Mouse (Mus musculus) lung, embryonic 14.5 days (tissue): ENCODE results near the gene Alox12b. TPM values are rescaled to one million over a fixed set of nuclear protein-coding genes. Genes with fewer than 3 reads are reported as not detected.
A peak's percentile ranks its signal among the peaks of the same experiment; 100 is the strongest.

Experiments used
- ATAC-seq: fragments of 200-750 bp; cut with Nextera tagmentation; 2 replicates; pipeline ENCODE4 v1.8.0; 2017; ENCODE audit warnings: mild to moderate bottlenecking, moderate TSS enrichment, moderate library complexity; ENCODE audit not compliant: insufficient read depth
- DNase-seq: peaks from one replicate; pipeline ENCODE4 v3.0.0-alpha.2; 2015
- H3K27ac ChIP-seq: fragments of 300-500 bp; sonication (generic); 2 replicates; pipeline ENCODE4 v1.5.1; 2014; ENCODE audit warnings: low read depth, mild to moderate bottlenecking, moderate library complexity
- H3K27me3 ChIP-seq: fragments of 300-500 bp; sonication (generic); 2 replicates; pipeline ENCODE4 v1.6.1; 2014; ENCODE audit warnings: low read length, control low read depth; ENCODE audit not compliant: insufficient read depth
- H3K36me3 ChIP-seq: fragments of 300-500 bp; sonication (generic); 2 replicates; pipeline ENCODE4 v1.6.1; 2014; ENCODE audit warnings: control low read depth; ENCODE audit not compliant: insufficient read depth
- H3K4me1 ChIP-seq: fragments of 300-500 bp; sonication (generic); 2 replicates; pipeline ENCODE4 v1.6.1; 2014; ENCODE audit warnings: antibody characterized with exemption, control low read depth; ENCODE audit not compliant: insufficient read depth
- H3K4me2 ChIP-seq: fragments of 300-500 bp; sonication (generic); 2 replicates; pipeline ENCODE4 v1.6.1; 2014; ENCODE audit warnings: mild to moderate bottlenecking
- H3K4me3 ChIP-seq: fragments of 300-500 bp; sonication (generic); 2 replicates; pipeline ENCODE4 v1.5.1; 2014; ENCODE audit warnings: low read depth, low read length
- H3K9ac ChIP-seq: fragments of 300-500 bp; sonication (generic); 2 replicates; pipeline ENCODE4 v1.6.1; 2014
- H3K9me3 ChIP-seq: fragments of 300-500 bp; sonication (generic); 2 replicates; pipeline ENCODE4 v1.6.1; 2016; ENCODE audit warnings: low read depth, low read length, control low read depth
- CTCF ChIP-seq: IDR thresholded peaks from 2 replicates; pipeline ENCODE4 v1.5.1; 2016; ENCODE audit warnings: antibody characterized with exemption, low read depth
- WGBS: fragments of 180-500 bp; shearing (Covaris S2); extraction: QIAGEN DNeasy Blood & Tissue Kit; methylation state at CpG from one replicate; pipeline ENCODE4 v1.1.7; 2014; 5-methylcytosine and 5-hydroxymethylcytosine counted together
- polyA plus RNA-seq: library from polyadenylated mRNA; unstranded; fragments of >200 nt; fragmentation: Nextera tagmentation; extraction: Ambion mirVana; gene quantifications from 2 replicates; pipeline ENCODE4 v1.2.1, GENCODE M21; 2014

Gene Alox12b
- not detected in 2 replicates for polyA plus RNA-seq

- DNase-seq (peak; percentile 57), ATAC-seq (no peak)
- no peak for TF ChIP-seq CTCF
- H3K36me3 ChIP-seq: no peaks in the 10 kb centered on the region
- H3K9ac ChIP-seq: no peak within 1 kb of the TSS
- H3K9me3 ChIP-seq: no peaks in the 10 kb centered on the region
- no peaks in the 10 kb centered on the region for H3K4me1 ChIP-seq
- H3K27me3 ChIP-seq: peaks cover 20% of the 10 kb centered on the region
- H3K4me2 ChIP-seq: peak within 1 kb of the TSS; percentile 12; the same call in 1 of the 2 replicates
- WGBS: 2% methylated on average over 18 of the region's 18 CpGs
- H3K27ac ChIP-seq: no peak within 1 kb of the TSS
- H3K4me3 ChIP-seq: no peak within 1 kb of the TSS
Observed at GRCm38 (mm10) chr11:69156800-69157199, at the start of gene Alox12b. Gene Alox12b (plus strand): TSS chr11:69156989.

GRCm38 (mm10) chr11:69107676-69108075, 49.1 kb upstream of the Alox12b start:
- no peak for ATAC-seq
- Histone ChIP-seq H3K36me3 (peaks cover 70% of the 10 kb centered on the region), H3K27me3 (no peaks in the 10 kb centered on the region), H3K4me2 (no peak overlapping the region), H3K9me3 (no peaks in the 10 kb centered on the region), H3K4me1 (no peaks in the 10 kb centered on the region; the same call in 1 of the 2 replicates), H3K9ac (no peak overlapping the region), H3K4me3 (no peak overlapping the region), H3K27ac (no peak overlapping the region)
- no peak for DNase-seq
- WGBS: 88% methylated on average over 11 of the region's 11 CpGs
- TF ChIP-seq CTCF: no peak

- H3K4me3 ChIP-seq: no peak overlapping the region
- DNase-seq (no peak), ATAC-seq (no peak)
- H3K27me3 ChIP-seq: no peaks in the 10 kb centered on the region
- H3K4me1 ChIP-seq: no peaks in the 10 kb centered on the region; the same call in 1 of the 2 replicates
- no peak overlapping the region for H3K9ac ChIP-seq
- H3K27ac ChIP-seq: no peak overlapping the region
- WGBS: 88% methylated on average over 9 of the region's 9 CpGs
- TF ChIP-seq CTCF: no peak
- peaks cover 64% of the 10 kb centered on the region for H3K36me3 ChIP-seq
- no peaks in the 10 kb centered on the region for H3K9me3 ChIP-seq
- no peak overlapping the region for H3K4me2 ChIP-seq
Observed at GRCm38 (mm10) chr11:69108223-69108622, 48.6 kb upstream of the Alox12b start.

GRCm38 (mm10) chr11:69109032-69109900, 47.5 kb upstream of the Alox12b start:
- peaks cover 54% of the 10 kb centered on the region for H3K36me3 ChIP-seq
- 79% methylated on average over 13 of the region's 13 CpGs for WGBS

GRCm38 (mm10) chr11:69110319-69111046, 46.3 kb upstream of the Alox12b start:
- ATAC-seq (peak; percentile 79), DNase-seq (peak; percentile 98)
- no peaks in the 10 kb centered on the region; the same call in 1 of the 2 replicates for H3K4me1 ChIP-seq
- no peak for TF ChIP-seq CTCF
- H3K9ac ChIP-seq: peak overlapping the region; percentile 57
- H3K27ac ChIP-seq: peak overlapping the region; percentile 38; the same call in 1 of the 2 replicates
- H3K36me3 ChIP-seq: peaks cover 43% of the 10 kb centered on the region
- no peaks in the 10 kb centered on the region for H3K9me3 ChIP-seq
- H3K4me3 ChIP-seq: peak overlapping the region; percentile 51
- H3K4me2 ChIP-seq: peak overlapping the region; percentile 62
- under 1% methylated on average over 30 of the region's 30 CpGs for WGBS
- no peaks in the 10 kb centered on the region; the same call in 1 of the 2 replicates for H3K27me3 ChIP-seq

More at GRCm38 (mm10) chr11:69109032-69109900, 47.5 kb upstream of the Alox12b start:
- H3K4me3 ChIP-seq: no peak overlapping the region
- no peak for DNase-seq
- H3K9me3 ChIP-seq: no peaks in the 10 kb centered on the region
- H3K9ac ChIP-seq: no peak overlapping the region
- ATAC-seq: no peak
- H3K27me3 ChIP-seq: no peaks in the 10 kb centered on the region
- peak overlapping the region; percentile 62 for H3K4me2 ChIP-seq
- no peak for TF ChIP-seq CTCF
- no peaks in the 10 kb centered on the region; the same call in 1 of the 2 replicates for H3K4me1 ChIP-seq
- no peak overlapping the region for H3K27ac ChIP-seq

GRCm38 (mm10) chr11:69111051-69111810, 45.6 kb upstream of the Alox12b start:
- TF ChIP-seq CTCF: no peak
- no peaks in the 10 kb centered on the region for H3K9me3 ChIP-seq
- H3K27me3 ChIP-seq: no peaks in the 10 kb centered on the region; the same call in 1 of the 2 replicates
- peak overlapping the region; percentile 62 for H3K4me2 ChIP-seq
- H3K36me3 ChIP-seq: peaks cover 35% of the 10 kb centered on the region
- H3K4me1 ChIP-seq: no peaks in the 10 kb centered on the region; the same call in 1 of the 2 replicates
- peak; percentile 32 for DNase-seq
- peak overlapping the region; percentile 57 for H3K9ac ChIP-seq
- 6% methylated on average over 21 of the region's 21 CpGs for WGBS
- peak overlapping the region; percentile 51 for H3K4me3 ChIP-seq
- ATAC-seq: no peak
- H3K27ac ChIP-seq: peak overlapping the region; percentile 38; the same call in 1 of the 2 replicates
